Mouse (Mus musculus) gastrocnemius, postnatal 36 days (tissue): ENCODE results near the gene Copz1. TPM values are rescaled to one million over a fixed set of nuclear protein-coding genes. Genes with fewer than 3 reads are reported as not detected.
A peak's percentile ranks its signal among the peaks of the same experiment; 100 is the strongest.
"Not testable (repeated sequence)": the region's sequence is repeated elsewhere in the genome, so short reads cannot be mapped to it uniquely, and the experiment has no call there.

ENCODE experiments used
- DNase-seq, 2 experiments: peaks; one replicate each; pipeline ENCODE4 v3.0.0; 2022
- intact Hi-C: fragments of 180-260 bp; cut with DNase I; formaldehyde crosslinking; loops from one replicate; pipeline ENCODE4 v1.15.1; 2025
- long read RNA-seq, 2 experiments: library from polyadenylated mRNA; stranded (forward); transcript quantifications; one replicate each; pipeline ENCODE4 v2.0.0; 2021
- total RNA-seq, 2 experiments: library from RNA; stranded (reverse); gene quantifications; 2 replicates each; pipeline ENCODE4 v1.2.3; 2021

The Copz1 gene
- total RNA-seq = 10 to 100 TPM; 33.4 to 34.6 TPM
- long read RNA-seq, experiment 1, transcript Copz1-201 (9 exons, 1,676 nt) = major isoform, 29 of 43 reads
- long read RNA-seq, experiment 1, partial matches to known transcripts = 9 of 43 reads
- long read RNA-seq, experiment 1, other reads (novel, unspliced or antisense) = 5 of 43 reads
- long read RNA-seq, experiment 2, transcript Copz1-201 (9 exons, 1,676 nt) = major isoform, 32 of 40 reads
- long read RNA-seq, experiment 2, partial matches to known transcripts = 6 of 40 reads
- long read RNA-seq, experiment 2, other reads (novel, unspliced or antisense) = 2 of 40 reads

DNA sequence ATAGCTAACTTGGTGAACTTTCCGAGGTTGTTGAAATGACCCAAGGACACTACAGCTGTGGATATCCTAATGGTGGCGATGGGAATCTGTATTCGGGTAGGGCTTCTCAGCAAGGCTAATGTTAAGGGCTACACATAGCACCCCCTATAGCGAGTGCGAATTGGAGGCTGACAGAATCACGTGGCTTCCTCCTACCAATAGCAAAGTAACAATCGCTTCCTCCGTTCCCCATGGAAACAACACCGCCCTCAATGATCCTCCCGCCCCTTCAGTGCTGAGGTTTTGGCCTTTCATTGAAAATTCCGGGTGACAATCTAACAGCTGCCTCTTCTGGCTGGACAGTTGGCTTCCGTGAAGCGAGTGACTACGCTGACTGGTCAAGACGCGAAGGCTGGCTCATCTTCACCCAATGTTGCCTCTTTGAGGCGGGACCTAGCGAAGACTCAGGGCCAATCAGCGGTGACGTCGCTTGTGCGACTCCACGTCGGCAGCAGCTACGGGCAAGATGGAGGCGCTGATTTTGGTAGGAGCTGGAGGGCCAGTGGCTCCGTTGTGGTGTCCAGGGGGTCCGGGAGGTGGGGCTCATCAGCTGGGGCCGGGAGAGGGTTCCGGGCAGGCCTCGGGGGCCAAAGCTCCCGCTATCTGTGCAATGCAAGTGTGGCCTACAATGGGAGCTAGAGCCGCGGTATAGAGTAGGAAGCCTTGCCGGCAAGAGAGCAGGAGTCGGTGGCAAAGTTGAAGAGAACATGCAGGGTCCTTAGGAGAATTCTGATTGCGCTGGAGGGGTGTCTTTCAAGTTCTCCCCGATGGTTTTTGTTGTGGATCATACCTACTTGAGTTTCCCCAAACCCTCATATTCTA is at the start of gene Copz1:
TSS of gene Copz1 (plus strand) at position 296 of the 861 bp plus-strand sequence.
- peak; percentile 86 to 92 for DNase-seq
- intact Hi-C loops = loop anchor here (1.0 kb wide), 1 partner anchor 33 kb away; the partner anchor contains the start of gene Cbx5

DNA sequence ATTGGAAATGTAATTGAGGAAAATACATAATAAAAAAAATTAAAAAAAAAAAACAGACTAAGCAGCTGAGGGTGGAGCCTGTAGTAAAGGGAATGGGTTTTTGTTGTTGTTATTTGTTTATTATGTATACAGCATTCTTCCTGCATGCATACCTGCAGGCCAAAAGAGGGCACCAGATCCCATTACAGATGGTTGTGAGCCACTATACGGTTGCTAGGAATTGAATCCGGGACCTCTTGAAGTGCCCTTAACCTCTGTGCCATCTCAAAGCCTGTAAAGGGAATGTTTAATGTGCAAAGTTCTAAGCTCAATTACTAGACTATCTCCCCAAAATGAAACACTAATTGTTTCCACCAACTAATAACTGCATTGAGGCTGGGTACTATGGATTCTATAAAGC is 48.4 kb upstream of the Copz1 start:
- no peak for DNase-seq
- intact Hi-C loops = no loop called here

DNA sequence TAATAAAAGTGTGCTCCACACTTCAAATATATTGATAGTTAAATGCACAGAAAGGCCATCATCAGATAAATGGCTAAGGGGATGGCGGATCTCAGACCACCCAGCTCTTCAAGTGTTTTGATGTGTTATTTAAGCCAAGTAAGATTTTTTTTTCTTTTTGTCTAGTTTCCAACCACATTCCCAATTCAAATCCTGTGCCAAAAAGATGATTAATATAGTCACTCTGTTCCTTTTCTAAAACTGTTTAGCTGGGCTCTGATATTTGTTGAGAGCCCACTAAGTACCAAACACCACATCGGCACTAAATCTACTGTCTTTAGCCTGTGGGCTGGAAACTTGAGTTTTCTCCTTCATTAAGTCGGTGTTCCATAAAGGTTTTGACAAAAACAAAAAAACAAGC is 45.5 kb upstream of the Copz1 start:
- intact Hi-C loops = loop anchor here (5.0 kb wide), 1 partner anchor 40 kb away; no protein-coding TSS in a partner anchor
- DNase-seq = no peak

DNA sequence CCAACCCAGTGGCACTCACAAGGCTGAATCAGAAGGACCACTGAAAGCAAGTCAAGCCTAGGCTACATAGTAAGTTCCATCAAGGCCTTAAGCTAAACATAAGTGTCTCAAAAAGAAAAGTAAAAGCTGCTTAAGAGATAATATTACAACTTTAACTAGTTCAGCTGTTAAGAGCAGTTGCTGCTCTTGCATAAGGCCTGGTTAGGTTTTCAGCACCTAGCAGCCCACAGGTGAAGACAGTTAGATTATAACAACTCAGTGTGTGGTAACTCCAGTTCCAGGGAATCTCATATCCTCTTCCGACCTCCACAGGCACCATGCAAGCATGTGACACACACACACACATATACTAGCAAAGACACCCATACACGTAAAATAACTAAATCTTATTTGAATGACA is 44.9 kb upstream of the Copz1 start:
- intact Hi-C loops = loop anchor here (5.0 kb wide), 1 partner anchor 40 kb away; no protein-coding TSS in a partner anchor
- no peak for DNase-seq

DNA sequence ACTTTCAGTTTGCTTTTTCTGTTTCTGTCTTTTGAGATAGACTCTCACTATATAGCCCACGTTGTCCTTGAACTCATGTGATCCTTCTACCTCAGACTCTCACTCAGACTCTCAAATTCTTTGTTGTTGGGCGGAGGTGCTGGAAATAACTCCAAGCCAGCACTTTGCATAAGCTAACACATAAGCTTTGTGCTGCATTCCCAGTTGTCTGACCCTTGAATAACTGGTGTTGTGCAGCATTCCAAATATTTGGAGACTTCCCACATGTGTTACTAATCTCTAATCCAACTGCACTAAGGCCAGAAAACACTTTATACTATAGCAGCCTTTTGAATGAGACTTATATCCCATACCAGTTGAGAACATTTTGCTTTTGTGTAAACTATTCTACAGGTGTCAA is 43.6 kb upstream of the Copz1 start:
- no peak for DNase-seq
- intact Hi-C loops = loop anchor here (5.0 kb wide), 1 partner anchor 42 kb away; no protein-coding TSS in a partner anchor

- DNase-seq = no peak
- intact Hi-C loops = no loop called here
Measured at GRCm38 (mm10) chr15:103233119-103233518, 39.4 kb upstream of the Copz1 start.

DNA sequence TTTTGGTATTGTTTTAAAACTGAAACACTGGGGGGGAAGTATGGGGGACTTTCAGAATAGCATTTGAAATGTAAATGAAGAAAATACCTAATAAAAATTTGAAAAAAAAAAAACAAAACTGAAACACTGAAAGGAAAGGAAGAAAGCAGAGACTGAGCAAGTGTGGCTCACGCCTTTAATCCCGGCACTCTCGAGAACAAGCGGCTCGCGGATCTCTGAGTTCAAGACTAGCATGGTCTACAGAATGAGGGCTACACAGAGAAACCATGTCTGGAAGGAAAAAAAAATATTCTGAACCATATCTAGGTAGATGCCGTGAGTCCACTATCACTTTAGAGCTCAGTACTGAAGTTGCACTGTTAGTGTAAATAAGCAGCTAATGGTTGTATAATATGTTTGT is 35.2 kb upstream of the Copz1 start:
- no peak for DNase-seq
- intact Hi-C loops = no loop called here

- peak in 1 of 2 experiments; percentile 88 for DNase-seq
- intact Hi-C loops = loop anchor here (1.0 kb wide), 1 partner anchor 33 kb away; the partner anchor contains the start of gene Copz1
Measured at GRCm38 (mm10) chr15:103239130-103239684, 33.3 kb upstream of the Copz1 start.

DNA sequence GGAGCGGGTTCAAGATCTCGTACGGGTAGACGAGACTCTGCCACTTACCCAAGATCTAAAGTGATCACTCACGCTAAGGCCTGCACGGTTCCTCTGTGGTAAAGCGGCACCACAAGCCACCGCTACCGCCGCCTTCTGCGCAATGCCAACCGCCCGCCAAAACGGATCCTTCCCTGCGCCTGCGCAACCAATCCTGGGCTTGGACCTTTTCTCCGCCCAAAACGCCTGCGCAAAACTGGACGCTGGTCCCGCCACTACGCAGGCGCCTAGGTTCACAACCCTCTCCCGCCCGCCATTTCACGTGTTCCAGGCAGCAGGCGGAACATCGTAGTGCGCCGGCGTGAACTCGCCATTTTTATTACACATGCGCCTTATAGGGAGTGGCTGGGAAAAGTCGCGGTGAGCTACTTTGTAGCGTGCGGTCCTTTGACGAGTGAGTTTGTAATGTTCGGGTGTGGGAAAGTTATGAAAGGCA is 32.8 kb upstream of the Copz1 start, which contains the start of gene Cbx5:
TSS of gene Cbx5 (minus strand) at position 132 of the 475 bp plus-strand sequence.
- intact Hi-C loops = loop anchor here (1.0 kb wide), 1 partner anchor 33 kb away; the partner anchor contains the start of gene Copz1
- peak; percentile 95 to 98 for DNase-seq

GRCm38 (mm10) chr15:103240160-103241028 is 32.1 kb upstream of the Copz1 start, which contains the start of gene Hnrnpa1:
TSS of gene Hnrnpa1 (plus strand) at chr15:103240432.
- intact Hi-C loops = no loop called here
- peak; percentile 81 to 88 for DNase-seq

GRCm38 (mm10) chr15:103241071-103242018 is 31.2 kb upstream of the Copz1 start:
- DNase-seq, intact Hi-C loops: not testable (repeated sequence)

GRCm38 (mm10) chr15:103242885-103243284 is 29.6 kb upstream of the Copz1 start:
- no peak for DNase-seq
- intact Hi-C loops = no loop called here

- no peak for DNase-seq
- intact Hi-C loops = no loop called here
Measured at GRCm38 (mm10) chr15:103245616-103246015, 26.9 kb upstream of the Copz1 start.

DNA sequence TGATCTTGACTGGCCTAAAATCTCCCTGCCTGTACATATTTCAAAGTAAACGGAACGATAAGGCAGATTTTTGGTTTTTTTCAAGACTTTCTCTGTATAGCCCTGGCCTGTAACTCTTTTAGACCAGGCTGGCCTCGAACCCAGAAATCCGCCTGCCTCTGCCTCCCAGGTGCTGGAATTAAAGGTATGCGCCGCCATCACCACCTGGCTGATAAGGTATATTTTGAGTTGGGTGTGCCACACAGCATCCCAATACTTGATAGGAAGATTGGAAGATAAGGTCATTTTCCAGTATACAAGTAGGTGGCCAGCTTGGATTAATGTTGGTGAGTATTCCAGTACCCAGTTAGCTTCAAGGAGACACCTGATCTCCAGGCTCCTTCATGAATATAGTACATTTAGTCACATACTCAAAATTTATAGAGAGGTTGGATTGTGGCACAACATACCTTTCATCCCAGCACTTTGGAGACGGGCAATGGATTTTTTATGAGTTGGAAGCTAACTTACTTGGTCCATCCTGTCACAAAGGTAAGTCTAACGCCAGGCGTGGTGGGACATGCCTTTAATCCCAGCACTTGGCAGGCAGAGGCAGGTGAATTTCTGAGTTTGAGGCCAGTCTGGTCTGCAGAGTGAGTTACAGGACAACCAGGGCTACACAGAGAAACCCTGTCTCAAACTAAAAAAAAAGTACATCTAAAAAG is 25.3 kb upstream of the Copz1 start:
- intact Hi-C loops = no loop called here
- DNase-seq = no peak

DNA sequence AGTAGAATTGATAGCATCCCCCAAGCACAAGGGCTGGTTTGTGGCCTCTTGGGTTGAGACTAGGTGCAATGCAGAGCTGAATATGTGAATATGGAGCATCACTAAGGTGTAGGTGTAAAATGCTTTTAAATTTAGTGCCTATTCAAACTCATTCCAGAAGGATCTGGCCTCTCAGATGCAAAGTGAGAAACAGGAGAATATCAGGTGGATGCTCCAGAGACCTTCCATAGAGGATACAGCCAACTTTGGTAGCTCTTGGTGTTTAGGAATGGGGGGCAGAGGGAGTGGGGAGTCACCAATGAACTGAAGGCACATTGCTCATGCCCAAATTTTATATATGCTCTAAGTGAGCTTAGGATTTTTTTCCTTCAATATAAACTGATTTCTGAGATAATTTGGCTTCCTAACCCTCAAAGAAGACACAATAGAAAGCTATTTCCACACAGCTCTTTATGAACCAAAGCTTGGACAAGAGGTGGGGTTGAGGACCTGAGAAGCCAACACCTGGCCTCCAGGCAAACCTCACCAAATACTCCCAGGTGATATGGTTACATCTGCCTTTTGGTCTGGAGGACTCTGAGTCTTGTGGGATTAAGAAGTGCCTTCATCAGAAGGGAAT is 24.6 kb upstream of the Copz1 start:
- no peak for DNase-seq
- intact Hi-C loops = no loop called here

- intact Hi-C loops = no loop called here
- peak; percentile 6 to 38 for DNase-seq
Measured at GRCm38 (mm10) chr15:103248401-103249313, 23.9 kb upstream of the Copz1 start.
